Comparison of ENCODE assay signal across 25 mouse cellular contexts in genomic region chr7:81999816-82000215, GRCm38 (mm10). TPM values are rescaled to one million over a fixed set of nuclear protein-coding genes. Genes with fewer than 3 reads are reported as not detected.
DNase-seq lines count a peak whose midpoint lies in the region; ATAC-seq and TF ChIP-seq lines count a peak whose summit lies in the region.
"Had no signal": no experiment of that assay in that cellular context is flagged by ENCODE, and none has a peak within 500 bp of the region (broad histone marks: within the 10 kb centered on the region; RNA-seq: fewer than 3 reads in every experiment).

No protein-coding gene starts in this region.

- H3K4me1 ChIP-seq in embryonic facial prominence, embryonic 11.5 days (ENCODE audit: control insufficient read depth, insufficient read depth, low read length) = no peaks in the 10 kb centered on the region; the same call in 1 of the 2 replicates
- H3K4me1 ChIP-seq in embryonic facial prominence, embryonic 10.5 days = peaks cover 48% of the 10 kb centered on the region
- no peaks in the 10 kb centered on the region for H3K4me1 ChIP-seq in forebrain, embryonic 11.5 days (replicated peaks; ENCODE audit: control insufficient read depth, insufficient read depth, low read length)
- H3K4me1 ChIP-seq: heart, embryonic 12.5 days; intestine, embryonic 15.5 days; kidney, embryonic 15.5 days had no signal

- H3K36me3 ChIP-seq in embryonic facial prominence, embryonic 11.5 days (replicated peaks; ENCODE audit: control insufficient read depth, insufficient read depth, low read depth, low read length) = no peaks in the 10 kb centered on the region
- H3K36me3 ChIP-seq in embryonic facial prominence, embryonic 10.5 days (replicated peaks) = no peaks in the 10 kb centered on the region
- H3K36me3 ChIP-seq in forebrain, embryonic 11.5 days (ENCODE audit: control insufficient read depth, insufficient read depth, low read length) = no peaks in the 10 kb centered on the region
- H3K36me3 ChIP-seq: embryonic facial prominence, embryonic 15.5 days; forebrain, embryonic 10.5 days; G1E; heart, embryonic 12.5 days; hindbrain, embryonic 12.5 days; intestine, embryonic 15.5 days; kidney, embryonic 15.5 days had no signal

- WGBS in embryonic facial prominence, embryonic 11.5 days = 40% methylated on average over 2 of the region's 2 CpGs
- WGBS in embryonic facial prominence, embryonic 10.5 days = 36% methylated on average over 2 of the region's 2 CpGs
- 86% methylated on average over 2 of the region's 2 CpGs for WGBS in forebrain, embryonic 11.5 days

- H3K4me2 ChIP-seq in embryonic facial prominence, embryonic 11.5 days (ENCODE audit: low read depth, low read length) = no peak overlapping the region
- no peak overlapping the region for H3K4me2 ChIP-seq in forebrain, embryonic 11.5 days (ENCODE audit: low read depth, low read length, severe bottlenecking)
- H3K4me2 ChIP-seq: embryonic facial prominence, embryonic 15.5 days; heart, embryonic 12.5 days; hindbrain, embryonic 12.5 days; intestine, embryonic 15.5 days; kidney, embryonic 15.5 days; liver, embryonic 11.5 days had no signal

- no peak overlapping the region for H3K9ac ChIP-seq in embryonic facial prominence, embryonic 11.5 days (replicated peaks; ENCODE audit: low read length)
- no peak overlapping the region for H3K9ac ChIP-seq in forebrain, embryonic 11.5 days (ENCODE audit: low read length)
- H3K9ac ChIP-seq: embryonic facial prominence, embryonic 15.5 days; heart, embryonic 12.5 days; hindbrain, embryonic 12.5 days; intestine, embryonic 15.5 days; kidney, embryonic 15.5 days had no signal

- no peaks in the 10 kb centered on the region for H3K9me3 ChIP-seq in embryonic facial prominence, embryonic 11.5 days (replicated peaks; ENCODE audit: control insufficient read depth, low read length)
- no peaks in the 10 kb centered on the region for H3K9me3 ChIP-seq in embryonic facial prominence, embryonic 10.5 days
- no peaks in the 10 kb centered on the region for H3K9me3 ChIP-seq in forebrain, embryonic 11.5 days (ENCODE audit: control insufficient read depth, low read length)
- H3K9me3 ChIP-seq: embryonic facial prominence, embryonic 15.5 days; forebrain, embryonic 10.5 days; G1E; heart, embryonic 12.5 days; hindbrain, embryonic 12.5 days; intestine, embryonic 15.5 days; kidney, embryonic 15.5 days had no signal

- H3K4me3 ChIP-seq in embryonic facial prominence, embryonic 11.5 days (ENCODE audit: low read depth, low read length) = no peak overlapping the region
- no peak overlapping the region for H3K4me3 ChIP-seq in embryonic facial prominence, embryonic 10.5 days
- H3K4me3 ChIP-seq in forebrain, embryonic 11.5 days (ENCODE audit: low read depth, low read length) = no peak overlapping the region
- H3K4me3 ChIP-seq in left cerebral cortex, adult 2 months = no peak overlapping the region
- H3K4me3 ChIP-seq: embryonic facial prominence, embryonic 15.5 days; forebrain, embryonic 10.5 days; heart, embryonic 12.5 days; hindbrain, embryonic 12.5 days; intestine, embryonic 15.5 days; kidney, embryonic 15.5 days had no signal

- no peak for ATAC-seq in embryonic facial prominence, embryonic 11.5 days (replicated peaks; ENCODE audit: insufficient number of reproducible peaks, low FRiP score, low TSS enrichment, low read depth)
- ATAC-seq in forebrain, embryonic 11.5 days (replicated peaks; ENCODE audit: low FRiP score) = no peak
- ATAC-seq: intestine, embryonic 15.5 days had no signal

- peak; percentile 74 for DNase-seq in embryonic facial prominence, embryonic 11.5 days (ENCODE audit: low spot score)
- no peak for DNase-seq in embryonic facial prominence, embryonic 10.5 days (ENCODE audit: low spot score)
- peak; percentile 73 for DNase-seq in NIH3T3 (ENCODE audit: low read depth)
- peak; percentile 61 for DNase-seq in forelimb bud, embryonic 11.5 days (ENCODE audit: low read depth, low spot score)
- DNase-seq in mesoderm, embryonic 11.5 days (ENCODE audit: low read depth, low spot score) = peak; percentile 71
- no peak for DNase-seq in forebrain, embryonic 11.5 days (ENCODE audit: low spot score)
- DNase-seq in left cerebral cortex, adult 2 months (ENCODE audit: extremely low spot score in 1 of 2, low spot score in 2 of 2) = no peak
- DNase-seq: adrenal gland, postnatal 14 days; cerebellum, postnatal 14 days; heart, postnatal 14 days; kidney, postnatal 4 days; lung, adult 18-20 months; lung, postnatal 14 days; midbrain, embryonic 14.5 days had no signal

- no peak for TF ChIP-seq CTCF in left cerebral cortex, adult 2 months (IDR thresholded peaks at IDR 0.05)

- intact Hi-C loops in left cerebral cortex, adult 2 months (cut with DNase I) = no loop called here

- peaks cover 6% of the 10 kb centered on the region for H3K27me3 ChIP-seq in embryonic facial prominence, embryonic 11.5 days (ENCODE audit: control insufficient read depth, insufficient read depth, low read length)
- H3K27me3 ChIP-seq in embryonic facial prominence, embryonic 10.5 days (replicated peaks; ENCODE audit: low read depth, poor library complexity, severe bottlenecking) = peaks cover 38% of the 10 kb centered on the region
- peaks cover 11% of the 10 kb centered on the region for H3K27me3 ChIP-seq in forebrain, embryonic 11.5 days (ENCODE audit: control insufficient read depth, insufficient read depth, low read length)

- H3K27ac ChIP-seq in embryonic facial prominence, embryonic 11.5 days (replicated peaks; ENCODE audit: low read depth, low read length) = no peak overlapping the region
- H3K27ac ChIP-seq in embryonic facial prominence, embryonic 10.5 days (replicated peaks) = no peak overlapping the region; the same call in 1 of the 2 replicates
- H3K27ac ChIP-seq in forebrain, embryonic 11.5 days (ENCODE audit: low read depth, low read length) = no peak overlapping the region
- H3K27ac ChIP-seq in left cerebral cortex, adult 2 months = no peak overlapping the region
- H3K27ac ChIP-seq: embryonic facial prominence, embryonic 15.5 days; forebrain, embryonic 10.5 days; hindbrain, embryonic 12.5 days; intestine, embryonic 15.5 days; kidney, embryonic 15.5 days had no signal

RNA-seq across cellular contexts. Expression of gene Bnc1, which starts 7.7 kb away (rescaled TPM):
- polyA plus RNA-seq in embryonic facial prominence, embryonic 11.5 days (2014; fragmentation: Nextera tagmentation; extraction: Ambion mirVana) = 4.3 and 7.0 TPM in 2 replicates
- 3.1 and 4.5 TPM in 2 replicates for polyA plus RNA-seq in embryonic facial prominence, embryonic 10.5 days (2016; fragmentation: Nextera tagmentation; extraction: Ambion mirVana)
- polyA plus RNA-seq in forebrain, embryonic 11.5 days (2014; fragmentation: Nextera tagmentation; extraction: Ambion mirVana) = 0.64 and 0.76 TPM in 2 replicates
- not detected for total RNA-seq in left cerebral cortex, adult 2 months (2021)
- total RNA-seq: layer of hippocampus, postnatal 14 days; left cerebral cortex, postnatal 14 days; megakaryocyte, adult 5-6 weeks had no signal
- polyA plus RNA-seq: G1E had no signal

Comparison
In these comparisons a context has a peak if more than half of its experiments do, and no peak if none do; other contexts are left out.
1. DNase-seq: peak in embryonic facial prominence, embryonic 11.5 days (single experiment), NIH3T3 (single experiment), forelimb bud, embryonic 11.5 days (single experiment) and mesoderm, embryonic 11.5 days (single experiment); none in embryonic facial prominence, embryonic 10.5 days (single experiment), forebrain, embryonic 11.5 days (single experiment) and left cerebral cortex, adult 2 months (0 of 2).